Mouse (Mus musculus): ENCODE measurements at regions not wholly inside any gene's neighbourhood (a gene's known extent, or its start where the extent isn't known, plus 50 kb on each side); places are given as distances from the start of the nearest gene placed in this dataset.

- no peak for DNase-seq (ENCODE audit: low read depth, low spot score)
Observed at GRCm38 (mm10) chr19:15053582-15054141, 455.8 kb upstream of the Tle4 start.

- DNase-seq (ENCODE audit: low read depth, low spot score), result no peak
Observed at GRCm38 (mm10) chr19:15052642-15053239, 454.9 kb upstream of the Tle4 start.

- no peak for DNase-seq (ENCODE audit: low read depth, low spot score)
Observed at GRCm38 (mm10) chr19:15047896-15048295, 450.0 kb upstream of the Tle4 start.

GRCm38 (mm10) chr19:15047306-15047868 is 449.5 kb upstream of the Tle4 start:
- DNase-seq (ENCODE audit: low read depth, low spot score), result no peak

GRCm38 (mm10) chr19:15035554-15035953 is 437.7 kb upstream of the Tle4 start:
- DNase-seq (ENCODE audit: low read depth, low spot score), result no peak

- no peak for DNase-seq (ENCODE audit: low read depth, low spot score)
Observed at GRCm38 (mm10) chr19:15033921-15034320, 436.1 kb upstream of the Tle4 start.

GRCm38 (mm10) chr19:15033396-15033795 is 435.5 kb upstream of the Tle4 start:
- DNase-seq (ENCODE audit: low read depth, low spot score), result no peak

- DNase-seq (ENCODE audit: low read depth, low spot score), result no peak
Observed at GRCm38 (mm10) chr19:15032297-15032947, 434.6 kb upstream of the Tle4 start.

- no peak for DNase-seq (ENCODE audit: low read depth, low spot score)
Observed at GRCm38 (mm10) chr19:15031483-15031882, 433.6 kb upstream of the Tle4 start.

GRCm38 (mm10) chr19:15003596-15003995 is 405.7 kb upstream of the Tle4 start:
- DNase-seq (ENCODE audit: low read depth, low spot score), result no peak

- no peak for DNase-seq (ENCODE audit: low read depth, low spot score)
Observed at GRCm38 (mm10) chr19:14993344-14993743, 395.5 kb upstream of the Tle4 start.

GRCm38 (mm10) chr19:14970161-14970560 is 372.3 kb upstream of the Tle4 start:
- no peak for DNase-seq (ENCODE audit: low read depth, low spot score)

GRCm38 (mm10) chr19:14968283-14968682 is 370.4 kb upstream of the Tle4 start:
- no peak for DNase-seq (ENCODE audit: low read depth, low spot score)

GRCm38 (mm10) chr19:14957727-14958126 is 359.9 kb upstream of the Tle4 start:
- no peak for DNase-seq (ENCODE audit: low read depth, low spot score)

GRCm38 (mm10) chr19:14957154-14957553 is 359.3 kb upstream of the Tle4 start:
- no peak for DNase-seq (ENCODE audit: low read depth, low spot score)

GRCm38 (mm10) chr19:14956392-14956791 is 358.5 kb upstream of the Tle4 start:
- no peak for DNase-seq (ENCODE audit: low read depth, low spot score)

GRCm38 (mm10) chr19:14955969-14956368 is 358.1 kb upstream of the Tle4 start:
- DNase-seq (ENCODE audit: low read depth, low spot score), result no peak

- no peak for DNase-seq (ENCODE audit: low read depth, low spot score)
Observed at GRCm38 (mm10) chr19:14940207-14940952, 342.5 kb upstream of the Tle4 start.

- no peak for DNase-seq (ENCODE audit: low read depth, low spot score)
Observed at GRCm38 (mm10) chr19:14922238-14922637, 324.4 kb upstream of the Tle4 start.

GRCm38 (mm10) chr19:14911056-14911850 is 313.4 kb upstream of the Tle4 start:
- no peak for DNase-seq (ENCODE audit: low read depth, low spot score)

GRCm38 (mm10) chr19:14894875-14895274 is 297.0 kb upstream of the Tle4 start:
- no peak for DNase-seq (ENCODE audit: low read depth, low spot score)

Measured in brain, embryonic 18.5 days (tissue).